Mouse (Mus musculus) urinary bladder, postnatal 25 days (tissue): ENCODE data around the gene Atf6.

Experiments used
- DNase-seq: peaks from one replicate; pipeline ENCODE4 v3.0.0; 2022; ENCODE audit warnings: low spot score

Atf6 gene

DNA sequence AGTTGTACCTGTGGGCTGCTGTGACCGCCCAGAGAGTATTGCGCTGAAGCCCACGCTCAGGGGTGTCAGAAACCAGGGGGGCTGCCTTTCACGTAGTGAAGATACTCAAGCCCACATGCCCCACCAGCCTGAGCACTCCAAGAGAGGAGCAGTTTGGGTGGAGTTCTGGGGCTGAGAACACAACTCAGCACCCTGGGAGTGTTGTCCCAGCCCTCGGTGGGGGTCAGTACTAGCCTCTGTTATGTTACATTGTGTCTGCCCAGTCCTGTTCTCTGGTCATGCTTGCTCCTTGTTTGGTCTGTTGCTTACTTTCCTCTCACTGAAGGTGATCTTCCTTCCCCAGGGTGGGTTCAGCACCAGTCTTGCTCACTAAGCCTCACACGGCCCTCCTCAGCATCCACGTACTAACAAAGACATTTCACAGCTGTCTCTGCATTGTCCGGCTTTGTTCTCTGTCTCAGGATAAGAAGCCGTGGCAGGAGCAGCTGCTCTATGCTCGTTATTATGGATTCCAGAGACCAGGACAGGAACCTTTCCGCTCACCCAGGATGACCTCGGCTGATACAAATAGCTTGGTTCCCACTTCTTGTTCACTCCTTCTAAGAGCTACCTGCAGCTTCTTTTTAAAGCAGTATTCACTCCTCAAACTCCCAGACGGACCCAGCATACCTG is 209.8 kb downstream of the Atf6 start:
- no peak for DNase-seq

DNA sequence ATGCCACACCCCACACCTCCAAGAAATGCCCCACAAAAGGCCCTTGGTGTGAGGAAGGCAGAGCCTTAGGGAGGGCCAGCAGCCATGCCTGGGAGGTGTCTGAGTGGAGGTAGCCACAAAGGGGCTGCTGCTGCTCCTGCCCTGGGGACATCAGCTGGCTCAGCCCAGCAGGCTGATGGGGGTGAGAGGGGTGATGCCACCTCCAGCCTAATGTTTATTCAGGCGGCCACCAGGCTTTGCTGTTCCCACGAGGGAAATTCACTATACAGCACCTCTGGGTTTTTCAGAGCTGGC is 210.4 kb downstream of the Atf6 start:
- no peak for DNase-seq

DNA sequence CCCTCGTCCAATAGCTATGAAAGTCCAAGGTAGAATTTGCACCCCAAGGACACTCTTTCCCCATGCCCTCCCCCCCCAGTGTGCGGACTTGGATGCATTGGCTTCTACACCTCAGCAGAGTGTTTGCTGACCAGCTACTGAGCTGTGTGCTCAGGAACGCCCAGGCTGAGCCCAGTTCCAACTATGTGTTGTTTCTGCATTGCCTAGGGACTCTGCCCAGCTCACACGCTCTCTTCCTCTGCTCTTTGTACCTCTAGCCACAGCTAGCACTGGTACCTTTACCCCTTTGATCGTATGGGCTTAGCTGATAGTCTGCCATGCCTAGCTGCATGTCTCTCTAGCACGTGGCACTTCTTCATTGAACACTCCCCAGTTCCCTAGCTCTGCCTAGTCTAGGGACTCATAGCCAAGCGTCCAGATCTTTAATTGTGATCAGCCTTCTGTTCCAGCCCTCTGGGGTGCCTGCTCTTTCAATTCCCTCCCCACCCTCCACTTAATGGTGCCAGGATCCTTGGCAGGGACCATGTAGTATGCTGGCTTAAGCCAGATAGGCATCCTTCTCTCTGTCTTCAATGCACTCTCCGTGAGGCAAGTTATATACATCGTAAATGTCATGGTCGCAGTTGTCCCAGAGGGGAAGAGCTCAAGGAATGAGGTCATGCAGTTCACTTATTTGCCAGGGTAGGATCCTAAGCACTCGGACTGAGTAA is 210.9 kb downstream of the Atf6 start:
- no peak for DNase-seq

DNA sequence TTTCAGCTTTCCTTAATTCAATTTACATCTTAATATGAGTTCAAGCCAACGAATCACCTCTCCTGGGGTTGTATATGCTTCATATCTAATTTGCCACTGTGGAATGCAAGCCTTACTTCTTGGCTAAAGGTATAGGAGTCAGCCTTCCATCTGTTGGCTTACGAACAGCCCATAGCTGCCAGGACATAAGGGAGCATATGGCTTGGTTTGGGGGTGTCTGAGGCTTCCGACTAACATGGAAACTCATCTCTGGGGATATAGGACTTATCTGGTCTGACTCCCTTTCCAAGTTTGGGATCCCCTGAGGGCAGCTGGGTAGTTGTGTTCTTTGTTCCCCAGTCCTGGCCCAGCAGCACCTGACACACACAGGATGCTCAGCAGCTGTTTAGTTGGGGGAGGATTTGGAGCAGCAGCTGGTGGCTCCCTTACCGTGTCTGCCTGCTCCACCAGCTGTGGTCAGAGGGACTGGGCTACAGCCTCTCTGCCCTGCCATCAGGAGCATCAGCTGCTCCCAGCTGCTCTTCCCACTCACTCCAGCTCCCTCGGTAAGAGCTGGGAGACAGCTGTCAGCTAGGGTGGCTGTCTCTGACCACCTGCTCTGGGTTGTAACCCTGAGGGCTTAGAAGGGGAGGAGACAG is 212.2 kb downstream of the Atf6 start:
- DNase-seq: no peak
